Mouse (Mus musculus): Measurements from ENCODE around the gene Flna. TPM values are rescaled to one million over a fixed set of nuclear protein-coding genes. Genes with fewer than 3 reads are reported as not detected.
"Not testable (repeated sequence)": the region's sequence is repeated elsewhere in the genome, so short reads cannot be mapped to it uniquely, and the experiment has no call there.

Gene Flna
- total RNA-seq, 2 experiments from 2014 or later, result 65.4 to 68.3 TPM

- intact Hi-C loops (cut with DNase I), result loop anchor here (2.0 kb wide), 1 partner anchor 16 kb away; the partner anchor contains the start of gene Rpl10
- DNase-seq (ENCODE audit: low spot score in 2 of 2), result peak; percentile 86 to 95
Observed at GRCm38 (mm10) chrX:74254153-74254887, 4.7 kb upstream of the Flna start, which contains the start of gene Emd. Gene Emd, plus strand, starts transcription at chrX:74254687.

- peak; percentile 25 to 42 for DNase-seq (ENCODE audit: low spot score in 2 of 2)
- intact Hi-C loops (cut with DNase I), result loop anchor here (1.0 to 10.0 kb wide), 5 partner anchors 131 to 281 kb away; partner anchors contain the start of genes Fam3a, Hcfc1 and Ikbkg
Observed at GRCm38 (mm10) chrX:74248651-74249050, 969 bp downstream of the Flna start.

- intact Hi-C loops (cut with DNase I), result loop anchor here (5.0 to 10.0 kb wide), 4 partner anchors 129 to 279 kb away; partner anchors contain the start of genes Fam3a, Hcfc1 and Ikbkg
- DNase-seq (ENCODE audit: low spot score in 2 of 2), result no peak
Observed at GRCm38 (mm10) chrX:74246693-74247092, 2.9 kb downstream of the Flna start.

- peak; percentile 82 to 94 for DNase-seq (ENCODE audit: low spot score in 2 of 2)
- intact Hi-C loops (cut with DNase I), result loop anchor here (5.0 to 10.0 kb wide), 4 partner anchors 129 to 279 kb away; partner anchors contain the start of genes Fam3a, Hcfc1 and Ikbkg
Observed at GRCm38 (mm10) chrX:74246213-74246681, 3.4 kb downstream of the Flna start.

- intact Hi-C loops (cut with DNase I), result loop anchor here (5.0 to 10.0 kb wide), 4 partner anchors 128 to 278 kb away; partner anchors contain the start of genes Fam3a, Hcfc1 and Ikbkg
- DNase-seq (ENCODE audit: low spot score in 2 of 2), result peak; percentile 42 to 57
Observed at GRCm38 (mm10) chrX:74245687-74246086, 3.9 kb downstream of the Flna start.

GRCm38 (mm10) chrX:74245107-74245506 lies 4.5 kb downstream of the Flna start:
- no peak for DNase-seq (ENCODE audit: low spot score in 2 of 2)
- intact Hi-C loops (cut with DNase I), result loop anchor here (5.0 to 10.0 kb wide), 4 partner anchors 128 to 278 kb away; partner anchors contain the start of genes Fam3a, Hcfc1 and Ikbkg

GRCm38 (mm10) chrX:74244614-74245083 lies 5.0 kb downstream of the Flna start:
- DNase-seq (ENCODE audit: low spot score in 2 of 2), result peak in 1 of 2 experiments; percentile 22
- intact Hi-C loops (cut with DNase I), result loop anchor here (5.0 to 10.0 kb wide), 4 partner anchors 127 to 277 kb away; partner anchors contain the start of genes Fam3a, Hcfc1 and Ikbkg

- DNase-seq (ENCODE audit: low spot score in 2 of 2), result no peak
- intact Hi-C loops (cut with DNase I), result loop anchor here (10.0 kb wide), 1 partner anchor 159 kb away; no protein-coding TSS in a partner anchor
Observed at GRCm38 (mm10) chrX:74243807-74244206, 5.8 kb downstream of the Flna start.

- intact Hi-C loops (cut with DNase I), result loop anchor here (10.0 kb wide), 1 partner anchor 159 kb away; no protein-coding TSS in a partner anchor
- peak in 1 of 2 experiments; percentile 2 for DNase-seq (ENCODE audit: low spot score in 2 of 2)
Observed at GRCm38 (mm10) chrX:74243396-74243795, 6.2 kb downstream of the Flna start.

GRCm38 (mm10) chrX:74240332-74240731 lies 9.3 kb downstream of the Flna start:
- intact Hi-C loops (cut with DNase I), result loop anchor here (10.0 kb wide), 1 partner anchor 156 kb away; no protein-coding TSS in a partner anchor

GRCm38 (mm10) chrX:74233196-74233595 lies 16.4 kb downstream of the Flna start:
- DNase-seq (ENCODE audit: low spot score in 2 of 2), result no peak
- intact Hi-C loops (cut with DNase I), result no loop called here

More at GRCm38 (mm10) chrX:74240332-74240731, 9.3 kb downstream of the Flna start:
- DNase-seq (ENCODE audit: low spot score in 2 of 2), result no peak

- intact Hi-C loops (cut with DNase I), result no loop called here
- no peak for DNase-seq (ENCODE audit: low spot score in 2 of 2)
Observed at GRCm38 (mm10) chrX:74230038-74230437, 19.6 kb downstream of the Flna start.

GRCm38 (mm10) chrX:74220099-74220498 lies 29.5 kb downstream of the Flna start:
- intact Hi-C loops (cut with DNase I); DNase-seq (ENCODE audit: low spot score in 2 of 2): not testable (repeated sequence)

- DNase-seq (ENCODE audit: low spot score in 2 of 2), result no peak
- intact Hi-C loops (cut with DNase I), result no loop called here
Observed at GRCm38 (mm10) chrX:74219449-74219848, 30.2 kb downstream of the Flna start.

GRCm38 (mm10) chrX:74218496-74218895 lies 31.1 kb downstream of the Flna start:
- DNase-seq (ENCODE audit: low spot score in 2 of 2), result no peak
- intact Hi-C loops (cut with DNase I), result no loop called here

- DNase-seq (ENCODE audit: low spot score in 2 of 2), result no peak
- intact Hi-C loops (cut with DNase I), result no loop called here
Observed at GRCm38 (mm10) chrX:74203556-74203955, 46.1 kb downstream of the Flna start.

GRCm38 (mm10) chrX:74176959-74177358 lies 72.7 kb downstream of the Flna start, which contains the start of gene Tktl1:
Gene Tktl1, plus strand, starts transcription at chrX:74177259.
- no peak for DNase-seq (ENCODE audit: low spot score in 2 of 2)
- intact Hi-C loops (cut with DNase I), result no loop called here
